Mouse (Mus musculus) intestine, embryonic 15.5 days (tissue): ENCODE data around the gene Gjb5. TPM values are rescaled to one million over a fixed set of nuclear protein-coding genes. Genes with fewer than 3 reads are reported as not detected.
A peak's percentile ranks its signal among the peaks of the same experiment; 100 is the strongest.

Experiments used
- ATAC-seq: fragments of 200-750 bp; cut with Nextera tagmentation; 2 replicates; pipeline ENCODE4 v1.8.0; 2017; ENCODE audit warnings: moderate TSS enrichment, moderate library complexity
- H3K27ac ChIP-seq: fragments of 300-500 bp; sonication (generic); 2 replicates; pipeline ENCODE4 v1.5.1; 2015; ENCODE audit warnings: mild to moderate bottlenecking, inconsistent platforms
- H3K27me3 ChIP-seq: fragments of 300-500 bp; sonication (generic); replicated peaks from 2 replicates; pipeline ENCODE4 v1.6.1; 2015; ENCODE audit warnings: inconsistent platforms
- H3K36me3 ChIP-seq: fragments of 300-500 bp; sonication (generic); 2 replicates; pipeline ENCODE4 v1.6.1; 2015; ENCODE audit warnings: inconsistent platforms
- H3K4me1 ChIP-seq: fragments of 300-500 bp; sonication (generic); replicated peaks from 2 replicates; pipeline ENCODE4 v1.6.1; 2015; ENCODE audit warnings: inconsistent platforms
- H3K4me2 ChIP-seq: fragments of 300-500 bp; sonication (generic); replicated peaks from 2 replicates; pipeline ENCODE4 v1.6.1; 2015; ENCODE audit warnings: mild to moderate bottlenecking, inconsistent platforms
- H3K4me3 ChIP-seq: fragments of 300-500 bp; sonication (generic); replicated peaks from 2 replicates; pipeline ENCODE4 v1.5.1; 2015; ENCODE audit warnings: inconsistent platforms
- H3K9ac ChIP-seq: fragments of 300-500 bp; sonication (generic); 2 replicates; pipeline ENCODE4 v1.6.1; 2015; ENCODE audit warnings: inconsistent platforms
- H3K9me3 ChIP-seq: fragments of 300-500 bp; sonication (generic); 2 replicates; pipeline ENCODE4 v1.6.1; 2016; ENCODE audit warnings: inconsistent platforms
- WGBS: fragments of 180-500 bp; shearing (Covaris S2); methylation state at CpG from one replicate; pipeline ENCODE4 v1.1.7; 2015; 5-methylcytosine and 5-hydroxymethylcytosine counted together
- polyA plus RNA-seq: library from polyadenylated mRNA; unstranded; fragments of >200 nt; fragmentation: Nextera tagmentation; extraction: Ambion mirVana; gene quantifications from 2 replicates; pipeline ENCODE4 v1.2.1, GENCODE M21; 2015

Gjb5 gene
- polyA plus RNA-seq, 1 experiment from 2014 or later = 0.89 TPM

- peak; percentile 42 for ATAC-seq
- WGBS = 61% methylated on average over 3 of the region's 3 CpGs
- no peak overlapping the region for H3K4me3 ChIP-seq
Measured at GRCm38 (mm10) chr4:127323651-127324050, 34.3 kb downstream of the Gjb5 start.

GRCm38 (mm10) chr4:127319613-127320012, 38.4 kb downstream of the Gjb5 start:
- Histone ChIP-seq H3K27me3 (0 out of 2 replicates have a peak, but pooled peaks cover 2% of the 10 kb centered on the region), H3K4me3 (no peak overlapping the region), H3K36me3 (no peaks in the 10 kb centered on the region), H3K4me1 (no peaks in the 10 kb centered on the region), H3K9ac (no peak overlapping the region), H3K4me2 (no peak overlapping the region), H3K27ac (no peak overlapping the region), H3K9me3 (no peaks in the 10 kb centered on the region)
- no peak for ATAC-seq
- 3% methylated on average over 3 of the region's 3 CpGs for WGBS

More at GRCm38 (mm10) chr4:127323651-127324050, 34.3 kb downstream of the Gjb5 start:
- H3K4me2 ChIP-seq = no peak overlapping the region
- H3K9ac ChIP-seq = no peak overlapping the region
- H3K36me3 ChIP-seq = no peaks in the 10 kb centered on the region
- peaks cover 19% of the 10 kb centered on the region for H3K27me3 ChIP-seq
- no peaks in the 10 kb centered on the region for H3K9me3 ChIP-seq
- H3K27ac ChIP-seq = no peak overlapping the region
- H3K4me1 ChIP-seq = no peaks in the 10 kb centered on the region; the same call in 1 of the 2 replicates

GRCm38 (mm10) chr4:127317143-127317542, 40.8 kb downstream of the Gjb5 start:
- no peaks in the 10 kb centered on the region for H3K9me3 ChIP-seq
- H3K4me1 ChIP-seq = no peaks in the 10 kb centered on the region
- WGBS = 54% methylated on average over 4 of the region's 4 CpGs
- H3K36me3 ChIP-seq = no peaks in the 10 kb centered on the region
- H3K27me3 ChIP-seq = peaks cover 16% of the 10 kb centered on the region
- no peak overlapping the region for H3K27ac ChIP-seq
- no peak overlapping the region for H3K4me2 ChIP-seq
- no peak for ATAC-seq
- H3K4me3 ChIP-seq = no peak overlapping the region
- no peak overlapping the region for H3K9ac ChIP-seq

DNA sequence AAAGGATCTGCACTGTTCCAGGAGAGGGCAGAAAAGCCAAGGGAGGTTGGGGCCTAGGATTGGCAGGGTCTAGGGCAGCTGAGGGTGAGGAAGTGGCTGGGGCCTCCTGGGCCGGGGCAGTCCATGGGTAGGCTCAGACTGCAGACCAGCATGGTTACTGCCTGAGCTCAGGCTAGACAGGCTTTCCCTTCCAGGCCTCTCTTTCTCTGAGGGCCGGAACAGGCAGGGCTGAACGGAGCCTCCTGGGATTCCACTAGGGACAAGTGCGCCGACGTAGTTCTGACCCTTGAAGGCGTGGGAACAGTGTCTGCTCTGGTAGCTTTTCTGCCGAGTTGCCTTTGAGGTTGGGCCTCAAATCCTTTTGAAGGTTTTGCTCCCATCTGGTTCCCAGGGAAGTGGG, 42.2 kb downstream of the Gjb5 start:
- Histone ChIP-seq H3K4me3 (no peak overlapping the region), H3K9me3 (no peaks in the 10 kb centered on the region), H3K4me2 (no peak overlapping the region), H3K27ac (no peak overlapping the region), H3K9ac (no peak overlapping the region; the same call in 1 of the 2 replicates), H3K27me3 (peaks cover 24% of the 10 kb centered on the region), H3K4me1 (no peaks in the 10 kb centered on the region), H3K36me3 (no peaks in the 10 kb centered on the region)
- 79% methylated on average over 8 of the region's 8 CpGs for WGBS
- no peak for ATAC-seq

DNA sequence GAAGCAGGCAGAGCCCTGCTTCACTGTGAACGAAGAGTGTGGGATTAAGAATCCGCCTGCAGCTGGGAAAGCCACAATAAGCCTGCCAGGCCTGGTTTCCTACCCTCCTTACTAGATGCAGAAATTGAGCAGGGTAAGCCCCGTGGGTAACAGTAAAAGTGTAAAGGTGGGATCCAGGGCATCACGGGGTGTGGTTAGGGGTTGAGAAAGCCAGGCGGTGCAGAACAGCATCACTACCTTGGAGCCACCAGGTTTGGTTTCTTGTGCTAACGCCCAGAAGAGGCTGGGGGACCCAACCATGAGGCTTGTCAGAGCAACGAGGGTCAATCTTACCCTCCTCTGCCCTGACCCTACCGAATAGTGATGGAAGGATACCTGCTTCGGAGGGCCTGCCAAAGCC, 43.4 kb downstream of the Gjb5 start:
- ATAC-seq = no peak
- Histone ChIP-seq H3K36me3 (no peaks in the 10 kb centered on the region), H3K9me3 (no peaks in the 10 kb centered on the region), H3K27me3 (peaks cover 24% of the 10 kb centered on the region), H3K27ac (no peak overlapping the region), H3K4me2 (peak overlapping the region; percentile 84; the same call in 1 of the 2 replicates), H3K9ac (no peak overlapping the region), H3K4me1 (no peaks in the 10 kb centered on the region), H3K4me3 (no peak overlapping the region)
- 56% methylated on average over 9 of the region's 9 CpGs for WGBS

- no peaks in the 10 kb centered on the region for H3K36me3 ChIP-seq
- H3K27ac ChIP-seq = no peak within 1 kb of the TSS
- 0% methylated on average over 25 of the region's 25 CpGs for WGBS
Measured at GRCm38 (mm10) chr4:127313861-127314260, 44.1 kb downstream of the Gjb5 start, which contains the start of gene Gja4. Gene Gja4, minus strand, starts transcription at chr4:127314039.

DNA sequence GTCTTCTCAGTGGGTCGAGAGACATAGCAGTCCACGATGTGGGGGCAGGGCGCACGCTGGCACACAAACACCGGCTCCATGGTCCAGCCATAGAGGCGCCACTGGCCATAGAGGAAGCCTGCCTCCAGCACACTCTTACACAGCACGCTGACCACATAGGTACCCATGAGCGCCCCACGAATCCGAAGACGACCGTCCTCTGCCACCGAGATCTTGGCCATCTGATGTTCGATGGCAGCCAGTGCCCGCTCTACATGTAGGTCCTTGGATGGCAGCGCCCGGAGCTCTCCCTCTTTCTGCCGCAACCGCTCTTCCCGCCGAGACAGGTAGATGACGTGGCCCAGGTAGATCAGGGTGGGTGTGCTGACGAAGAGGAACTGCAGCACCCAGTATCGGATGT, 45.6 kb downstream of the Gjb5 start:
- Histone ChIP-seq H3K4me1 (no peaks in the 10 kb centered on the region), H3K9me3 (no peaks in the 10 kb centered on the region), H3K4me2 (no peak overlapping the region), H3K36me3 (no peaks in the 10 kb centered on the region), H3K27me3 (peaks cover 24% of the 10 kb centered on the region), H3K9ac (no peak overlapping the region), H3K27ac (no peak overlapping the region), H3K4me3 (no peak overlapping the region)
- no peak for ATAC-seq
- 64% methylated on average over 24 of the region's 24 CpGs for WGBS

More at GRCm38 (mm10) chr4:127313861-127314260, 44.1 kb downstream of the Gjb5 start, which contains the start of gene Gja4:
- Histone ChIP-seq H3K27me3 (peaks cover 24% of the 10 kb centered on the region), H3K9me3 (no peaks in the 10 kb centered on the region), H3K4me2 (peak within 1 kb of the TSS; percentile 84), H3K9ac (peak within 1 kb of the TSS; percentile 47), H3K4me1 (no peaks in the 10 kb centered on the region), H3K4me3 (peak within 1 kb of the TSS; percentile 39)
- peak; percentile 89 for ATAC-seq

GRCm38 (mm10) chr4:127311561-127311960, 46.4 kb downstream of the Gjb5 start:
- Histone ChIP-seq H3K4me3 (no peak overlapping the region), H3K27me3 (peaks cover 24% of the 10 kb centered on the region), H3K4me2 (no peak overlapping the region), H3K27ac (no peak overlapping the region), H3K4me1 (no peaks in the 10 kb centered on the region), H3K9me3 (no peaks in the 10 kb centered on the region), H3K36me3 (no peaks in the 10 kb centered on the region), H3K9ac (no peak overlapping the region)
- ATAC-seq = no peak
- WGBS = 53% methylated on average over 9 of the region's 9 CpGs

DNA sequence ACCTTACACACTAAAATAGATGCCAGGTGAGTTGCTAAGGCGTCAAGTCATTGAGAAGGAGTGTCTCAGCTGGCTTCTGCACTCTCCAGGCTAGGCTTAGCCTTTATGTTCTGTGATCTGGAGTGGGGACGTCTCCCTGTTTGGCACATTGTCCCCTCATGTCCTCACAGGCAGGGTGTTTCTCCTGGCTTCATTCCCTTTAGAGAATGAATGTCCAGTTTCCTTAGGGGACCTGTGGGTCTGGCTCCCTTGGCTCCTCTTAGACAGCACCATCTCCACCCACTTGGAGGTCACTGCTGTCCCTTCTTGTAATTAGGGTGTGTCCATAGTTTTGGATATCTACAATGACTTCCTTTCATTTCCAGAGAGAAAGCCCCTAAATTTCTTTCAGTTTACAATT, 51.1 kb downstream of the Gjb5 start:
- Histone ChIP-seq H3K27me3 (peaks cover 5% of the 10 kb centered on the region; the same call in 1 of the 2 replicates), H3K36me3 (no peaks in the 10 kb centered on the region), H3K27ac (no peak overlapping the region), H3K9ac (no peak overlapping the region), H3K4me3 (no peak overlapping the region), H3K4me1 (no peaks in the 10 kb centered on the region), H3K9me3 (no peaks in the 10 kb centered on the region), H3K4me2 (no peak overlapping the region)
- ATAC-seq = no peak
- 55% methylated on average over 2 of the region's 2 CpGs for WGBS

Other genes starting within 250 kb of the Gjb5 start
- 23.2 and 25.7 TPM in 2 replicates for gene Tmem35b, start 234.5 kb downstream of the Gjb5 start, polyA plus RNA-seq
- gene Dlgap3, start 189.0 kb downstream of the Gjb5 start, polyA plus RNA-seq = 1.1 and 1.2 TPM in 2 replicates
- 56.3 and 57.1 TPM in 2 replicates for gene Smim12, start 114.4 kb downstream of the Gjb5 start, polyA plus RNA-seq
- 20.0 and 21.0 TPM in 2 replicates for gene Gja4, start 44.1 kb downstream of the Gjb5 start, polyA plus RNA-seq
- 4.1 and 4.2 TPM in 2 replicates for gene Gjb3, start 27.3 kb downstream of the Gjb5 start, polyA plus RNA-seq
- gene Gjb4, start 4.1 kb downstream of the Gjb5 start, polyA plus RNA-seq = 0.16 TPM in 1 of 2 replicates, not detected in the other